ENCODE assay signal across 10 mouse cellular contexts in the genomic region with DNA sequence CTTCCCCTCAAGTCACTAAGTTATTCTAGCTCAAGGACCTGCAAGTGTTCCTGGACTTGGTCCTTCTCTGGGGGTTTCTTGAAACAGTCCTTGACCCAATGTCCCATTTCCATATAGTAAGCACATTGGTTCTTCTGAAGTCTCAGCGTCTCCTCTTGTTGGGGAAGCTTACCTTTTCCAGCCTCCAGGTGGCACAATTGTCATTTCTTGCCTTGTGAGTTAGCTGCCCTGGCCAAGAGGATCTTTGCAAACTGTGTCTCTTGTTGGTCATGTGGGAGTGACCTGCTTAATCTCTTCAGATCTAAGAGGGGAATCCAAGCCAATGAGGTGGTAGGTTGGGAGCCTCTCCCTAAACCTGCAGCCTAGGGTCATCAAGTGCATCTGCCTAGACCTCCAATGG. TPM values are rescaled to one million over a fixed set of nuclear protein-coding genes. Genes with fewer than 3 reads are reported as not detected.
DNase-seq lines count a peak whose midpoint lies in the region; ATAC-seq and TF ChIP-seq lines count a peak whose summit lies in the region.
"Had no signal": no experiment of that assay in that cellular context is flagged by ENCODE, and none has a peak within 500 bp of the region (broad histone marks: within the 10 kb centered on the region; RNA-seq: fewer than 3 reads in every experiment).

No protein-coding gene starts in this region.

- WGBS in kidney, embryonic 14.5 days = 22% methylated on average over 1 of the region's 1 CpGs
- WGBS in liver, embryonic 14.5 days (ENCODE audit: insufficient replicate concordance) = 7% methylated on average over 1 of the region's 1 CpGs

- H3K9ac ChIP-seq in kidney, embryonic 14.5 days (ENCODE audit: low read depth, low read length) = no peak overlapping the region
- no peak overlapping the region for H3K9ac ChIP-seq in liver, embryonic 14.5 days (replicated peaks)
- H3K9ac ChIP-seq: limb, embryonic 15.5 days had no signal

- peak; percentile 69 for TF ChIP-seq CTCF in Patski (IDR thresholded peaks at IDR 0.05)
- peak; percentile 52 for TF ChIP-seq CTCF in liver, embryonic 14.5 days (IDR thresholded peaks at IDR 0.05; ENCODE audit: low read depth)

- in situ Hi-C loops in Patski (cut with MboI; ENCODE audit: low pct_unique_long_range_greater_than_20kb) = loop anchor here (5.0 to 10.0 kb wide), 2 partner anchors 134 to 188 kb away; no protein-coding TSS in a partner anchor

- no peak for ATAC-seq in kidney, embryonic 14.5 days (ENCODE audit: low FRiP score, low TSS enrichment)
- ATAC-seq in Patski = no peak
- no peak for ATAC-seq in liver, embryonic 14.5 days (ENCODE audit: insufficient read depth)

- peak; percentile 41 for DNase-seq in kidney, adult 18-20 months
- peak; percentile 10 to 28 for DNase-seq in B cell, adult 2 months
- peak; percentile 4 for DNase-seq in Patski (ENCODE audit: low read depth, low spot score)
- DNase-seq in liver, embryonic 14.5 days (ENCODE audit: low read depth in 3 of 3, low spot score in 3 of 3) = peak in 1 of 3 experiments; percentile 11
- DNase-seq in ovary, adult 18-20 months (ENCODE audit: low spot score) = no peak
- no peak for DNase-seq in urinary bladder, postnatal 36 days (ENCODE audit: low spot score in 2 of 2)
- no peak for DNase-seq in gastrocnemius, postnatal 10 days

- H3K4me1 ChIP-seq in kidney, embryonic 14.5 days (ENCODE audit: control insufficient read depth, insufficient read depth, low read length) = no peaks in the 10 kb centered on the region
- no peaks in the 10 kb centered on the region for H3K4me1 ChIP-seq in liver, embryonic 14.5 days (replicated peaks; ENCODE audit: control insufficient read depth in 2 of 2, insufficient read depth in 2 of 2, low read length in 1 of 2)
- H3K4me1 ChIP-seq: limb, embryonic 15.5 days had no signal

- CTCF ChIA-PET in Patski (lab: Charles Lee) = interaction anchor here (0.9 to 1.1 kb wide), 3 partner anchors 10 to 135 kb away, joined by 3 to 4 read pairs (median 3); no protein-coding TSS in a partner anchor

- H3K4me3 ChIP-seq in kidney, embryonic 14.5 days (ENCODE audit: low read length) = no peak overlapping the region
- H3K4me3 ChIP-seq in liver, embryonic 14.5 days (ENCODE audit: insufficient read depth in 1 of 2, low read depth in 2 of 2, low read length in 2 of 2) = no peak overlapping the region
- H3K4me3 ChIP-seq: limb, embryonic 15.5 days had no signal

- H3K9me3 ChIP-seq in kidney, embryonic 14.5 days (ENCODE audit: control insufficient read depth, low read length) = no peaks in the 10 kb centered on the region
- H3K9me3 ChIP-seq in liver, embryonic 14.5 days (ENCODE audit: control insufficient read depth, low read length) = no peaks in the 10 kb centered on the region
- H3K9me3 ChIP-seq: limb, embryonic 15.5 days had no signal

- H3K36me3 ChIP-seq in kidney, embryonic 14.5 days (ENCODE audit: control insufficient read depth, insufficient read depth, low read length) = no peaks in the 10 kb centered on the region
- no peaks in the 10 kb centered on the region for H3K36me3 ChIP-seq in liver, embryonic 14.5 days (replicated peaks; ENCODE audit: control insufficient read depth, insufficient read depth, low read depth)
- H3K36me3 ChIP-seq: limb, embryonic 15.5 days had no signal

- TF ChIP-seq EP300 in liver, embryonic 14.5 days (IDR thresholded peaks at IDR 0.05; ENCODE audit: low read depth) = no peak

- H3K4me2 ChIP-seq in kidney, embryonic 14.5 days (replicated peaks; ENCODE audit: low read depth, low read length) = no peak overlapping the region
- H3K4me2 ChIP-seq in liver, embryonic 14.5 days (ENCODE audit: low read depth) = no peak overlapping the region
- H3K4me2 ChIP-seq: heart, embryonic 11.5 days; limb, embryonic 15.5 days had no signal

- H3K27me3 ChIP-seq in kidney, embryonic 14.5 days (ENCODE audit: control insufficient read depth, insufficient read depth, low read length) = no peaks in the 10 kb centered on the region
- peaks cover 23% of the 10 kb centered on the region for H3K27me3 ChIP-seq in Patski
- H3K27me3 ChIP-seq in liver, embryonic 14.5 days (ENCODE audit: control insufficient read depth, insufficient read depth, low read length) = no peaks in the 10 kb centered on the region
- H3K27me3 ChIP-seq: limb, embryonic 15.5 days had no signal

- no peak overlapping the region for H3K27ac ChIP-seq in kidney, embryonic 14.5 days (ENCODE audit: low read depth, low read length)
- no peak overlapping the region for H3K27ac ChIP-seq in liver, embryonic 14.5 days
- H3K27ac ChIP-seq: limb, embryonic 15.5 days had no signal

- POLR2A ChIA-PET in Patski (lab: Charles Lee) = no interaction called here

RNA-seq across cellular contexts. Expression of a gene that starts 19.3 kb away (rescaled TPM):
- polyA plus RNA-seq in kidney, embryonic 14.5 days (2014; fragmentation: Nextera tagmentation; extraction: Ambion mirVana) = 14.8 and 16.8 TPM in 2 replicates
- polyA plus RNA-seq in Patski (2021) = 7.5 TPM
- 1.6 and 2.2 TPM in 2 replicates for polyA plus RNA-seq in liver, embryonic 14.5 days (2012; rRNA removed)
- 2.9 and 3.8 TPM in 2 replicates for polyA plus RNA-seq in liver, embryonic 14.5 days (2014; fragmentation: Nextera tagmentation; extraction: Ambion mirVana)
- total RNA-seq in gastrocnemius, postnatal 10 days (2021) = 1 to 10 TPM; 5.1 to 7.5 TPM

RNA-seq across cellular contexts. Expression of a gene that starts 21.6 kb away (rescaled TPM):
- polyA plus RNA-seq in kidney, embryonic 14.5 days (2014; fragmentation: Nextera tagmentation; extraction: Ambion mirVana) = 4.1 and 6.1 TPM in 2 replicates
- 0.10 TPM for polyA plus RNA-seq in Patski (2021)
- 0.14 and 0.17 TPM in 2 replicates for polyA plus RNA-seq in liver, embryonic 14.5 days (2012; rRNA removed)
- 0.24 and 0.56 TPM in 2 replicates for polyA plus RNA-seq in liver, embryonic 14.5 days (2014; fragmentation: Nextera tagmentation; extraction: Ambion mirVana)
- total RNA-seq in gastrocnemius, postnatal 10 days (2021) = under 1 TPM; 0.26 to 0.81 TPM

RNA-seq across cellular contexts. Expression of a gene that starts 41.2 kb away (rescaled TPM):
- 4.0 and 5.3 TPM in 2 replicates for polyA plus RNA-seq in kidney, embryonic 14.5 days (2014; fragmentation: Nextera tagmentation; extraction: Ambion mirVana)
- polyA plus RNA-seq in Patski (2021) = 2.4 TPM
- 0.28 and 0.36 TPM in 2 replicates for polyA plus RNA-seq in liver, embryonic 14.5 days (2012; rRNA removed)
- polyA plus RNA-seq in liver, embryonic 14.5 days (2014; fragmentation: Nextera tagmentation; extraction: Ambion mirVana) = 0.22 and 0.29 TPM in 2 replicates
- total RNA-seq in gastrocnemius, postnatal 10 days (2021) = 1 to 10 TPM; 2.8 to 4.1 TPM

RNA-seq across cellular contexts. Expression of a gene that starts 58.0 kb away (rescaled TPM):
- 6.8 and 12.0 TPM in 2 replicates for polyA plus RNA-seq in kidney, embryonic 14.5 days (2014; fragmentation: Nextera tagmentation; extraction: Ambion mirVana)
- 8.1 TPM for polyA plus RNA-seq in Patski (2021)
- polyA plus RNA-seq in liver, embryonic 14.5 days (2012; rRNA removed) = 0.55 and 0.68 TPM in 2 replicates
- 1.2 and 1.8 TPM in 2 replicates for polyA plus RNA-seq in liver, embryonic 14.5 days (2014; fragmentation: Nextera tagmentation; extraction: Ambion mirVana)
- 1 to 10 TPM; 5.0 to 6.7 TPM for total RNA-seq in gastrocnemius, postnatal 10 days (2021)

Comparison
In these comparisons a context has a peak if more than half of its experiments do, and no peak if none do; other contexts are left out.
1. DNase-seq: peak in kidney, adult 18-20 months (single experiment), B cell, adult 2 months (2 of 2) and Patski (single experiment); none in ovary, adult 18-20 months (single experiment), urinary bladder, postnatal 36 days (0 of 2) and gastrocnemius, postnatal 10 days (single experiment).